Mouse (Mus musculus) cerebellum, adult 11 months (tissue): Measurements from ENCODE around the gene Amn1.
"Not testable (repeated sequence)": the region's sequence is repeated elsewhere in the genome, so short reads cannot be mapped to it uniquely, and the experiment has no call there.

Experiments
- DNase-seq: peaks from one replicate; pipeline ENCODE4 v3.0.0; 2022

Amn1 gene

DNA sequence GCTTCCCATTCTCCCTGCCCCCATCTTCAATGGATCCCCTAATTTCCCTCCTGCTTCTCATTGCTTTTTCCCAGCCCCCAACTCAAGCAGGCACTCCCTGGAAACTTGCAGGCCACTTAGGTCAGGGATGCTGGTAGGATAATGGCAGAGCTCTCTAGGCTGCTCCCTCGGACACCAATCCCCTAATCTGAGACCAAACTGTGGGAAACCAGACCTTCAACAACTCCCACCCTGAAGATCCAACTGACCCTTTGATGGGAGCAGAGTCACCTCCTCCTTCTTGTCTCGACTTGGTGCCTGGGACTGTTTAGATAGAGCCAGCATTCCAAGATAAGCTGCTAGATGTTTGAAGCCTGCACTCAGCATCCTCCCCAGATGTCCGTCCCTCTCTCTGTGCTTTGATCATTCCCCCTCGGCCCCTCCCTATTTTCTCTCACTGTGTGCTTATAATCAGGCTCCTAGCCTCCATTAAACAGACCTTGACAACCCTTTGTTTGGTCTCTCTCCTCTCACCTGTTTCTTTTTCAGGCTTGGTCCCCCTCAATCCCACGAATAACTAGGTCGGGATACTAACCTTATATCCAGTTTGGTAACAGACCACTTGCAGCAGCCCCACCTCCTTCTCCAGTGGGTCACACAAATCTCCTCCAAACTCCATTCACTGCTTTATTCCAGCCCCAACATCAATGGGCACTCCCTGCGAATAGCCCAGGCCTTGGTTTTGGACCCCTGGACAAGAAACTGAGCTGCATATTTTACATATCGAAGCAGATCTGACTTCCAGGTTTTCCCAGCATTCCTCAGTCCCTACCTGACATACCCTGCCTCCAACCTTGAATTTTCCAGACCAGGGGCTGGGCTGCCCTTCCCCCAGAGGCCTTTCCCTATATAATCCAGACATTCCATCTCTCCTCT lies 34.1 kb downstream of the Amn1 start:
- no peak for DNase-seq

DNA sequence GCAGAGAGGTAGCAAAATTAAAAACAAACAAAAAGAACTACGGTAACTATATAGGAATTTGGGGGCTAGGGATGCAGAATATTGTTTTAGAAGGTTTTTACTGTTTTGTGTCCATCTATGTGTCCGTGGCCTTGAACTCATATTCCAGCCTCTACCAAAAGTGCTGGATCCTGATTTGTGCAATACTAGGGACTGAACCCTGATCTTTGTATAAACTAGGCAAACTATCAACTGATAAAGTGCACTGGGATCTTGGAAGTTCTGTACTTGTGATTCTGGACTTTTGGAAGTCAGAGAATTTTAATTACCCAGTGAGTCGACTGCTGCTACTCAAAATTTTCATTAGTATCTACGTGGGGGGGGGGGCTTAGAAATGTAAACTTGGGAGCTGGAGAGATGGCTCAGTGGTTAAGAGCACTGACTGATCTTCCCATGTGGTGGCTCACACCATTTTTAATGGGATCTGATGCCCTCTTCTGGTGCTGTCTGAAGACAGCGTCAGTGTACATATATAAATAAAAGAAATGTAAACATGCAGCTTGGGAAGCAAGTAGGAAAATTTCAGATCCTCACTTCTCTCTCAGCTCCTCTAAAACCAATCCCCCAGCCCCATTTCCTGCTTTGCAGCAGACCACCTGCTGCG lies 34.9 kb downstream of the Amn1 start:
- DNase-seq = no peak

DNA sequence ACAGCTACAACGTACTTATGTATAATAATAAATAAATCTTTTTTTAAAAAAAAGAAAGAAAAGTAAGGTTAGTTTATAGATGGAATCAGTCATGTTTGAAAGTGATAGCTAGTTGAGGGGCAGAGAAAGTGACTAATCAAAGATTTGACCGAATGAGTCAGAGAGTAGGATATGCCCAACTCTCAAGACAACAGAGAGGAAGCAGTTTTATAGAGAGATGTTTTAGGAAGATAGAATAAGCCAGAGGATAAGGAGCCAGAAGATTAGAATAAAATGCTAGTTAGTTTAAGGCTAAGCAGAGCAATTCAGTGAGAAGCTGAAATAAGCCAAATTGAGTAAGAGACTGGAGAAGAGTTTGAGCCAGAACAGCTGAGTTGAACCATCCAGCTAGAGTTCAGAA lies 36.4 kb downstream of the Amn1 start:
- DNase-seq = no peak

DNA sequence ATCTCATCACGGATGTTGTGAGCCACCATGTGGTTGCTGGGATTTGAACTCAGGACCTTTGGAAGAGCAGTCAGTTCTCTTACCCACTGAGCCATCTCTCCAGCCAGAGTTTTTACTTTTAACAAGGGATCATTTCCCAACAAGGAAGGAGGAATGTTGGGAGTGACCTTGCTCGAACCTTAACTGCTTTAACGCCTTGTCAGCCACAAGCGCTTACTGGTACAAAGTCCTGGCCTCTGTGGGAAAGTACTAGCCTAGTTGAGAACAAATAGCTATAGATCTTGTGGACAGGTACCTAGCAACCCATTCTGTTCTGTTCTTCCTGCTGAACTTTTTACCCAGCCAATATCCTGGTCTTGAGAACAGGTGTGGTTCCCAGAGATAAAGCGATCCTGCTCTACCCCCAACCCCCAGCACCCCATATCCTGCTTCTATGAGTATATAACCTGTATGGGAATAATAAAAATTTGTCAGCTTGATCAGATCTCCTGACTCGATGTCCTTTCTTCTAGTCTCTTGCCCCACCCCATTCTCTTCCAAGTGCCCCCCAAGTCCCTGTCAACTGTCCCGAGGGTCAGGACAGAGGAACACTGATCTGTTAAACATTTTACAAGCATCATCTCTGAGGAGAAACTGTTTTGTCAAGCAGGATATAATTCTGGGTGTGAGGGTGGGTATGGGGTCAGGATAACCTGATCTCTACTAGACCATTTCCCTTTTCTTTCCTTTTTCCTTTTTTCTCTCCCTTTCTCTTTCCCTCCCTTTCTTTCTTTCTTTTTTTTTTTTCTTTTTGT lies 39.9 kb downstream of the Amn1 start:
- DNase-seq = no peak

DNA sequence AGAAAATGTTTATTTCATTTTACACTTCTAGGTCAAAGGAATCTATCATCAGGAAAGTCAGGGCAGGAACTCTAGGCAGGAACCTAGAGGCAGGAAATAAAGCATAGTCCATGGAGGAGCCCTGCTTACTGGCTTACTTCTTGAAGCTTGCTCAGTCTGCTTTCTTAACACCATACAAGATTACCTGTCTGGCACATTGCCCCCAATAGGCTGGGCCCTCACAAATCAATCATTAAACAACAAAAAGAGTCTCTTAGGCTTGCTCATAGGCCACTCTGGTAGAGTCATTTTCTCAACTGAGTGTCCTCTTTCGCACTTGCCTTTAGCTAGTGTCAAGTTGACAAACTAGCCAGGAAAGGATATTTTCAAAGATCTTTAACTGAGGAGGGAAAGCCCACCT lies 43.4 kb downstream of the Amn1 start:
- no peak for DNase-seq

DNA sequence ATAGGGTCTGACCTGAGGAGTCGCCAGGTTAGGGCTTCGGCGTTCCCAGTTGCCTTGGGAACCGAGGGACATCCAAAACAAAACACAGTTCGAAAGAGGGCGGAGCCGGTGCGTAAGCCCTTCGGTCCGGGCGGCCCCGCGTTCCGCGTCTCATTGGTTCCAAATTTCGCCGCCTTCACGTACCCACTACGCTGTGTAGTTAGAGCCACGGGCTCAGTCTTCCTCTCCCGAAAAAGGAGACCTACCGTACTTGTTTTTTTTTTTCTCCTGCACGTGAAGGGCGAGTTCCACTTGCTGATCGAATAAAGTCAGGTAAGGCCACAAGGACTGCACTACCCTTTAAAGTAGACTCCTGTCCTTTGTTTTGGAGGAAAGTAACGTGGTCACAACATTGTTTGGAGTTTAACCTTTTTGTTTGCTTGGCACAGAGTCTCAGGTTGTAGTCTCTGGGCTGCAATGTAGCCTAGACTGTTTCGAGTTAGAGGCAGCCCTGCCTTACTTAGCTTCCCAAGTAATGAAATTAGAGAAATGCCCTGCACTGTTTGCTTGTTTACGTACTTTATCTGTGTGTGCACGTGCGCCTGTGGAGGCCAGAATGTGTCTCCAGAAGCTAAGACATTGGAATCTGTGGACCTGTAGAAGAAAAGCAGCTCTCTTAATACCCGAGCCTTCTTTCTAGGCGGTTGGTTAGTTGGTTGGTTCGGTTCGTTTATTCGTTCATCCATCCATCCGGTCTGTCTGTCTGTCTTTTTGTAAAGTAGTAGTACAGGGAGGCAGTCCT lies 46.9 kb downstream of the Amn1 start:
- peak; percentile 46 for DNase-seq

DNA sequence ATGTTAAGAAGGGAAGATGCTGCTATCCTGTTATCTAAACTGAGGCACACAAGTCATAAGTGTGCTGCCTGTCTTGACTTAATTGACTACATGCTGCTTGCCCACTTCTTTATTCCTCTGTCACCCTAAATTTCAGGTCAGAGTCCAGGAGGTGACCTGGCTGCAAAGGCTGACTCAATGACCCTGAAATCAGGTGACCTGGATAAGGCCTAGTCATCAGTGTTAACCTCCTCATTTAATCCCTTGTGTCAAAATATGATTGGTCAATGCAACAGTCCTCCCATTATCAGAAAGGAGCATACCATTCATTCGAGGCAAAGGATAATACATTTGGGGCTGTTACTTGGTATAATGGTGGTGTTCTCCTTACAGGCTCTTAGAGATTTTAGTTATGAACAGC lies 49.0 kb downstream of the Amn1 start, which contains the start of gene Etfbkmt:
Gene Etfbkmt (plus strand): TSS at position 379 of the 400 bp plus-strand sequence.
- DNase-seq = no peak

DNA sequence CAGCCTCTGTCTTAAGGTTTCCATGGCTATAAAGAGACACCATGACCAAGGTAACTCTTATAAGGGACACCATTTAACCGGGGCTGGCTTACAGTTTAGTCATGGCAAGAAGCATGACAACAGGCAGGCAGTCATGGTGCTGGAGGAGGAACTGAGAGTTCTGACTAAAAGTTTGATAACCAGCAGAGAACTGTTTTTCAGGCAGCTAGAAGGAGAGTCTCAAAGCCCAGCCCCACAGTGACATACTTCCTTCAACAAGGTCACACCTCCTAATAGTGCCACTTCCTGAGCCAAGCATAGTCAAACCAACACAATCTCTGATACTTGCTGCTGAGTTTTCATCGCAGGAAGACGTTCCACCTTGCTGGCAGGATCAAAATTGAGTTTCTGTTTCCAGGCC lies 49.5 kb downstream of the Amn1 start:
- no peak for DNase-seq

DNA sequence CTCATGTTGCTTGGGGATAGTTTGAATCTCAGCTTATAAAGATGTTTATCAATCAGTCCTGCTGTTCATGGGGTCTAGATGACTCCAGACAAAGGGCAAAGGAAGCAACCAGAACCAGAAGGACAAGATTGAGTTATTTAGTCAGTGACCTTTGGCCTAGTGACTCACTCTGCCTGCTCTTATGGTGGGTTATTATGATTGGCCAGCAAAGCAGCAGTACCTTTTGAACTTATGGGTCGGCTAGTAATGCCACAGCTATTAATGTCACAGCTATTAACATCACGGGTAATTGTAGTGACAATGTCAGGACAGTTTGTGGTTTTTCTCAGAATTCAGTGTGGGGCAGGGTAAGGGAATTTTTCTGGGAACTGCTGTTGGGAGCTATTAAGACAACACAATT lies 50.6 kb downstream of the Amn1 start:
- no peak for DNase-seq

DNA sequence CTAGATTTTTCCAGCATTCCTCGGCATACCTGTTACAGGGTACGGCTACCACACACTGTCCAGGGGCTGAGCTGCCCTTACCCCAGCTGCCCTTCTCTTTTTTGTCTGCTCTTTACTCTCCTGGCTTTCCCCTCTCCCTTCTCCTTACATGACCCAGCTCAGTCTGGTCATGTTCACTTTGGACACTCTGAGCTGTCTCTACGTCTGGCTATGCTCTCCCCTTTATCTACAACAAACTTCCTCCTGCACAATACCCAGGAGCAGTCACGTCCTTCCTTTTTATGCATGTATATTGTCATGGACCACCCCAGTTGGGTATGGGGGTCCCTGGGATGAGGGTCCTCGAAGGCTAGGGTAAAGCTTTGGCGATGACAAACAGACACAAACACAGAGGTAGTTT lies 52.9 kb downstream of the Amn1 start:
- no peak for DNase-seq

DNA sequence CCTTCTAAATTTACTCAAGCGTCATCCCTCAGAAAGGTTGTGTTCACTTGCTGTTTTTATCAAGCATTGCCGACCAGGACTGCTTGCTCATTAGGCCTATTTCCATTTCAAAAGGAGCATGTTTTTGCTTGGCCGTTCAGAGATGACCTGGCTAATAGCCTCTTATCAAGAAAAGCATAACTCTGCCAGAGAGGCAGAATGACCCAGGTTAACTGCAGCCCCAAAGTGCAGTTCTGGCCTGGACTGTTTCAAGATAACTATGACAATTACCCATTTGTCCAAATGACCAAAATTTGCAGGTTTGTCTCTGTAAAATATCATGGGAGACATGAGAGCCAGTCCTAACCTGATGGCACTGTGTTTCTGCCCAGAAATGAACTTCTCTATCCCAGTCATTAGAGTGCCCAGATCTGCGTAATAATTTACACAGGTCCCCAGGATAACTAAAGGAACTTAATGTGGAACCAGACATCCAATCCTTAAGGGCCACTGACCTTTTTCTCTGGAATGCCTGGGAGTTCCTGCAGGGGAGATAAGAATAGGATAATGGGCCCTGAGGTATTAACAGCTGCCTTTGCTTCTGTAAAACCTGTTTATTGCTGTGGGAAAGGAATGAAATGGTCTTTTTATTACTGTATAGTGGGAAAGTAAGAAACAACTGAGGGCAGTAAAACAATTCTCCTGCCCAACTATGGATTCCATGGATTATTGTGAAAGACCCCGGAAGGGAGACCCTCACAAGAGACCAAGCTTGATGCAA lies 53.9 kb downstream of the Amn1 start:
- DNase-seq = no peak

DNA sequence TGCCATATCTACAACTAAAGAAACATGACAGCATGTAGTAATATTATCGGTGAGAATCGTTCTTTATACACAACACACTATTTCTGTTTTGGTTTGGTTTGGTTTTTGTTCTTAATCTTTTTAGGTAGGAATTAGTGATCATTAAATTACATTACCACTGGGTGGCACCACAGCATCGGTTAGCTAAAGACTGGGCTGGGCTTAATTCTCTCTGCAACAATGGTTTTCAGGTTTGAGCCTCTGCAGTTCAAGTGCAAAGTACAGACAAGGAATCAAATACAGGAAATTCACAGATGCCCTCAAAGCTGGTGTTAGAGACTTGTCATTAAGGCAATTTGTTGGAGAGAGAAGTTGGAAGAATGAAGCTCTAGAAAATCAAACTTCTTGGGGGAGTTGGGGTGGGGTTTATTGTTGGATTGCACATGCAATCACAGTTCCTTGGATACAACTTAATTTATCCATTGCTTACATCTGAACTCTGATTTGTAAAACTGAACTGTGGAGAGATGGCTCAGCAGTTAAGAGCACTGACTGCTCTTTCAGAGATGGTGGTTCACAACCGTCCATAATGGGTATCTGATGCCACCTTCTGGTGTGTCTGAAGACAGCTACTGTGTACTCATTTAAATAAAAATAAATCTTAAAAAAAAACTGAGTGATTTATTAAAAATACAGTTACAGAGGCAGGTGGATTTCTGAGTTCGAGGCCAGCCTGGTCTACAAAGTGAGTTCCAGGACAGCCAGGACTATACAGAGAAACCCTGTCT lies 56.0 kb downstream of the Amn1 start:
- peak; percentile 6 for DNase-seq

DNA sequence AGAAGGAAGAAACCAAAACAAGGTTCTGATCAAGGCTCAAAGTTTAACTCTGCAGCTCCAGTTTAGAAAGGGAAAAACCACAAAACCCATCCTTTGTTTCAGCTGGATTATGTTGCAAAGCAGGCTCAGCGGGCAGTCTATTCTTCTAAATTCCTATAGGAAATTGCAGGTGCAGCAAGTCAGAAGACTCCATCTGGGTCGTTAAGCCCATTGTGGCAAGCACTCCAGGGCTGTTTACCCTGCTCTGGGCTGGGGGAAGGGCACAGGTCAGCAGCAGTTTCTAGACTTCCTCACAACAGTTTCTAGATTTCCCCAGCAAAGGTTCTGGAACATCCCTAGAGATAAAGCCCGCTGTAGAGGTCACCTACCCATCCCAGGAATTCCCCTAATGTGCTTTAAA lies 57.4 kb downstream of the Amn1 start:
- DNase-seq = no peak

DNA sequence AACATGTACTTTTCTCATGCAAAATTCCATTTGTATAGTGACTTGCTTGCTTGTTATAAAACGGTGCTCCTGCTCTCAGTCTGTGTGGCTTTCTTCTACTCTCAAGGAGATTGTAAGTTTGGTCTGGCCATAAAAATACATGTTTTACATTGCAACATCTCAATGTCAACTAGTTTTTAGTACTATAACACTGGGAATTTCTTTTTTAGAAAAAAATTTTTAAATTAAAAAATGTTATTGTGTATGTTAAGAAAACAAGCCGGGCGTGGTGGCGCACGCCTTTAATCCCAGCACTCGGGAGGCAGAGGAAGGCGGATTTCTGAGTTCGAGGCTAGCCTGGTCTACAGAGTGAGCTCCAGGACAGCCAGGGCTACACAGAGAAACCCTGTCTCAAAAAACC lies 58.6 kb downstream of the Amn1 start, which contains the start of gene Gm10203:
Gene Gm10203 (plus strand): TSS at position 301 of the 400 bp plus-strand sequence.
- not testable (repeated sequence) for DNase-seq

DNA sequence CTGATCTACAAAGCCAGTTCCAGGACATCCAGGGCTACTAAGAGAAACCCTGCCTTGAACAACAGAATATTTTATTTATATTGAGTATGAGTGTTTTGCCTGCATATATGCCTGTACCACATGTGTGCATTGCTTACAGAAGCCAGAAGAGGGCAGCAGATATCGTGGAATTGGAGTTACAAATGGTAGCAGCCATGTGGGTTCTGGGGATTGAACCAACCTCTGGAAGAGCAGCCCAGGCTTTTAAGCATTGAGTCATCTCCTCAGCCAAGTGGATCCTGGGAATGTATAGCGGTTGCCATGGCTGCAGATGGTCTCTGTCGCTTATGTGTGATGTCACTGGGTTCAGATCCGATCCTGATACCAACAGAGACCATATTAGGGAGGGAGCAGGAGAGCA lies 61.8 kb downstream of the Amn1 start:
- DNase-seq = no peak

DNA sequence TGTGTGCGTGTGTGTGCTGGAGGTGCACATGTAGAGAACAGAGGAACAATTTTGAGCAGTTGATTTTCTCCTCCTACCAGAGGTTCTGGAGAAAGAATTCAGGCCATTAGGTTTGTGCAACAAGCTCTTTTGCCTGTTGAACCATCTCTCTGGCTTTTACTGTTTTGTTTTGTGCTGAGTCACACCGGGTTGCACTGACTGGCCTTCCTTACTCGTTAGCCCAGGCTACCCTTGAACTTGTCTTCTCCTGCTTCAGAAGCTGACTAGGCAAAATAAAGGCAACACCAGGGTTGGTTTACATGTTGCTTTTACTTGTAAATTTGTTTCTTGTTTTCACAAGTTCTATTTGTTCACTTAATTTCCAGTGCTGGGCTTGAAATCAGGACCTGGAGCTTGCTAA lies 65.5 kb downstream of the Amn1 start:
- no peak for DNase-seq

DNA sequence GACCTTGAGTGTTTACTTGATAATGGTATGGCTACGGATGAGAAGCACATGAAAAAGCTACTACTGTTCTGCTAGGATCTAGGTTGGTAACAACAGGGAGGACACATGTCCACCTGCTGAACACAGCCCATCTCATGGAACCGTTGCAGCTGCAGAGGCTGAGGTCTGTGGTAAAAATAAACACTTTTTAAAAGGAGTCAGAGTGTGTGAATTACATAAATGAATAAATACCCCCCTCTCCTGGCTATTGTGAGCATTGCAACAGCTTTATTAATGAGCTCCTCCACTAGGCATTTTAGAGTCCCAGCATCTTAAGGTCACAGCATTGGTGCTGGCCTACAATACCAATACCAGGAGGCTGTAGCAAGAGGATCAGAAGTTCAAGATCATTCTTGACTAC lies 68.7 kb downstream of the Amn1 start:
- DNase-seq = peak; percentile 51

DNA sequence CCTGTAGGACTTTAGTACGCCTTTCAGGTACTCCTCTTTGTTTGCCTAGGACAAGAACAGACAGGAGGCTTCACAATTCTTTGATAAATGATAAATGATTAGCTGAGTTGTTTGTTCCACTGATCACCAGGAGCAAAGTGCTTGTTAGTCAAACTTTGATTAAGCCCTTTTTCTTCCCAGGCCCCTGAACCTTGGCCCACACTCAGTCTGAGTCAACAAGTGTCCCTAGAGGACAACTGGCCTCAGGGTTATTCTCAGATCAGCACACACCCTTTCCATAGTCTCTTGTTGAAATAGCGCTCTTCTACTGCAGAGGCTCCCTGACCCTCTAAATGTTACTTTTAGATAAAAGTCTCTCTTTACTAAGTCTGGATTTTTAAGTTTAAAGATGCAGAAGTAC lies 69.6 kb downstream of the Amn1 start:
- no peak for DNase-seq

DNA sequence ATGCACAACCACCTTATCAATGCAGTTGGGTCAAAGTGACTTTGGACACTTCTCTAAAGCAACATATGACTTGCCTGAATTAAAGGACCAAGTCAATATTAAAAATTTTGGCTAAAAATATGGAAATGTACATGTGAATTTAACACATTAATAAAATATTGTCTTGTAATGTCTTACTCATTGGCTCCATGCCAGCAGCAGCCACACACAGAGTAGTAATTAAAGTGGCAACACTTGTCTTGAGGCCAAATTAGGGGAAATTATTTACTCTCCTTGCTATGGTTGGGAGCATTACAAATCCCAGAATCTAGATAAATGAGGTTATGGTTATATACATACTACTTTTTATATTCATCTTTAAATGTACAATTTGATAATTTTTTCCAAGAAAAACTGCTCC lies 71.5 kb downstream of the Amn1 start:
- DNase-seq = no peak

DNA sequence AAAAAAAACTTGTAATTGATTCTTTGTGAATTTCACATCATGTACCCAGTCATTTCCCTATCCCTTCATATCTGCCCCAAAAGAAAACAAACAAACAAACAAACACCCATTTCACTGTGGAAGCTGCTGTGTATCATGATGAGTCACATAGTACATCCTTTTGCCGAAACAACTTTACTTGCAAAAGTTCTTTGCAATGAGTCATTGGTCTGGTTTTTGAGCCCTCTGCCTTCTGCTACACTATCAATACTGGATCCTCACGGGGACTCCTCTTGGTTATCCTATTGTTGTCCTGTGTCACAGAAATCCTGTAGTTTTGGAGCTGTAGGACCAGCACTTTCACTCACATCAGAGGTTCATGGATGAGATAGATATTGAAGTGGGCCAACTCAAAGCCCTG lies 79.6 kb downstream of the Amn1 start:
- DNase-seq = no peak

DNA sequence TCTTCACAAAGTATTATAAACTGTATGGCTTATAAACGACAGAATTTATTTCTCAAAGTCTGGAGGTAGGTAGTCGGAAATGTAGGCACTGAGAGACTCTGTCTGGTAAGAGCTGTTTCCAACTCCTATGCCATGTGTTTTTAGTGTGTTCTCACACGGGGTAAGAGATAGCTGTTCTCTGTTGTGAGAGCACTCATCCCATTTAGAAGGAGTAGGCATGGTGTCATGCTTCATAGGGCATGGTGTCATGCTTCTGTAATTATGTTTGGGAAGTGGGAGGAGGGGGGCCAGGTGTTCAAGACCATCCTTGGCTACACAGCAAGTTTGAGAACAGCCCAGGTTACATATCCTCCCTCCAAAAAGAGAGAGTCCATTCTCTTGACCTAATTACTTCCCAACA lies 80.9 kb downstream of the Amn1 start:
- no peak for DNase-seq
